Mouse (Mus musculus): ENCODE results near the gene Psip1. TPM values are rescaled to one million over a fixed set of nuclear protein-coding genes. Genes with fewer than 3 reads are reported as not detected.
"Not testable (repeated sequence)": the region's sequence is repeated elsewhere in the genome, so short reads cannot be mapped to it uniquely, and the experiment has no call there.

Gene Psip1
- polyA plus RNA-seq, 1 experiment from 2014 or later = 75.4 TPM

GRCm38 (mm10) chr4:83500154-83501036 is 14.1 kb upstream of the Psip1 start:
- Histone ChIP-seq H3K9me3 (replicated peaks) (no peaks in the 10 kb centered on the region), H3K27ac (no peak overlapping the region), H3K4me2 (peak overlapping the region; percentile 60), H3K36me3 (no peaks in the 10 kb centered on the region), H3K9ac (no peak overlapping the region), H3K4me1 (replicated peaks) (peaks cover 3% of the 10 kb centered on the region; the same call in 1 of the 2 replicates), H3K4me3 (peak overlapping the region; percentile 30), H3K27me3 (no peaks in the 10 kb centered on the region)
- ATAC-seq (replicated peaks; ENCODE audit: insufficient number of reproducible peaks, insufficient read depth, low FRiP score, low read depth) = no peak
- WGBS = 15% methylated on average over 22 of the region's 22 CpGs

- WGBS = 86% methylated on average over 5 of the region's 5 CpGs
- not testable (repeated sequence) for H3K36me3 ChIP-seq; H3K4me1 ChIP-seq (replicated peaks); H3K4me2 ChIP-seq; H3K9me3 ChIP-seq (replicated peaks); H3K4me3 ChIP-seq; H3K27me3 ChIP-seq; ATAC-seq (replicated peaks; ENCODE audit: insufficient number of reproducible peaks, insufficient read depth, low FRiP score, low read depth); H3K27ac ChIP-seq; H3K9ac ChIP-seq
Measured at GRCm38 (mm10) chr4:83497013-83497412, 10.8 kb upstream of the Psip1 start.

GRCm38 (mm10) chr4:83493112-83493511 is 6.9 kb upstream of the Psip1 start:
- Histone ChIP-seq H3K9ac (no peak overlapping the region), H3K36me3 (no peaks in the 10 kb centered on the region), H3K4me1 (replicated peaks) (no peaks in the 10 kb centered on the region), H3K4me3 (no peak overlapping the region), H3K9me3 (replicated peaks) (no peaks in the 10 kb centered on the region), H3K27ac (no peak overlapping the region), H3K27me3 (no peaks in the 10 kb centered on the region), H3K4me2 (no peak overlapping the region)
- no peak for ATAC-seq (replicated peaks; ENCODE audit: insufficient number of reproducible peaks, insufficient read depth, low FRiP score, low read depth)
- WGBS = 94% methylated on average over 1 of the region's 1 CpGs

- no peaks in the 10 kb centered on the region for H3K36me3 ChIP-seq
- no peak overlapping the region for H3K4me3 ChIP-seq
- H3K4me1 ChIP-seq (replicated peaks) = peaks cover 7% of the 10 kb centered on the region
- H3K9me3 ChIP-seq (replicated peaks) = no peaks in the 10 kb centered on the region
- no peak overlapping the region for H3K27ac ChIP-seq
- 25% methylated on average over 5 of the region's 5 CpGs for WGBS
- H3K9ac ChIP-seq = no peak overlapping the region
- H3K4me2 ChIP-seq = no peak overlapping the region
- no peak for ATAC-seq (replicated peaks; ENCODE audit: insufficient number of reproducible peaks, insufficient read depth, low FRiP score, low read depth)
- no peaks in the 10 kb centered on the region for H3K27me3 ChIP-seq
Measured at GRCm38 (mm10) chr4:83489121-83489520, 2.9 kb upstream of the Psip1 start.

GRCm38 (mm10) chr4:83485735-83486116 is 533 bp downstream of the Psip1 start:
- H3K36me3 ChIP-seq = peaks cover 11% of the 10 kb centered on the region; the same call in 1 of the 2 replicates
- peak overlapping the region; percentile 89 for H3K4me2 ChIP-seq
- peak overlapping the region; percentile 98 for H3K27ac ChIP-seq
- no peaks in the 10 kb centered on the region for H3K27me3 ChIP-seq
- peak overlapping the region; percentile 73 for H3K9ac ChIP-seq
- 3% methylated on average over 32 of the region's 40 CpGs for WGBS
- peak; percentile 87 for ATAC-seq (replicated peaks; ENCODE audit: insufficient number of reproducible peaks, insufficient read depth, low FRiP score, low read depth)
- no peaks in the 10 kb centered on the region for H3K9me3 ChIP-seq (replicated peaks)
- peaks cover 7% of the 10 kb centered on the region for H3K4me1 ChIP-seq (replicated peaks)
- H3K4me3 ChIP-seq = peak overlapping the region; percentile 94

- H3K27ac ChIP-seq = peak overlapping the region; percentile 98
- H3K9me3 ChIP-seq (replicated peaks) = no peaks in the 10 kb centered on the region
- H3K36me3 ChIP-seq = peaks cover 11% of the 10 kb centered on the region
- no peaks in the 10 kb centered on the region for H3K27me3 ChIP-seq
- ATAC-seq (replicated peaks; ENCODE audit: insufficient number of reproducible peaks, insufficient read depth, low FRiP score, low read depth) = no peak
- WGBS = 27% methylated on average over 12 of the region's 12 CpGs
- peaks cover 7% of the 10 kb centered on the region for H3K4me1 ChIP-seq (replicated peaks)
- H3K4me3 ChIP-seq = peak overlapping the region; percentile 94
- peak overlapping the region; percentile 89 for H3K4me2 ChIP-seq
- peak overlapping the region; percentile 73 for H3K9ac ChIP-seq
Measured at GRCm38 (mm10) chr4:83485250-83485649, 1.0 kb downstream of the Psip1 start.

- Histone ChIP-seq H3K27ac (no peak overlapping the region), H3K9ac (no peak overlapping the region)
Measured at GRCm38 (mm10) chr4:83468208-83468607, 18.1 kb downstream of the Psip1 start.

GRCm38 (mm10) chr4:83467615-83468014 is 18.6 kb downstream of the Psip1 start:
- Histone ChIP-seq H3K36me3 (peaks cover 80% of the 10 kb centered on the region), H3K27me3 (no peaks in the 10 kb centered on the region), H3K9me3 (replicated peaks) (no peaks in the 10 kb centered on the region), H3K27ac (no peak overlapping the region), H3K9ac (no peak overlapping the region), H3K4me2 (no peak overlapping the region), H3K4me3 (no peak overlapping the region), H3K4me1 (replicated peaks) (peaks cover 9% of the 10 kb centered on the region; the same call in 1 of the 2 replicates)
- ATAC-seq (replicated peaks; ENCODE audit: insufficient number of reproducible peaks, insufficient read depth, low FRiP score, low read depth) = no peak
- 84% methylated on average over 7 of the region's 7 CpGs for WGBS

More at GRCm38 (mm10) chr4:83468208-83468607, 18.1 kb downstream of the Psip1 start:
- Histone ChIP-seq H3K4me3 (no peak overlapping the region), H3K4me1 (replicated peaks) (peaks cover 9% of the 10 kb centered on the region; the same call in 1 of the 2 replicates), H3K9me3 (replicated peaks) (no peaks in the 10 kb centered on the region), H3K4me2 (no peak overlapping the region), H3K27me3 (no peaks in the 10 kb centered on the region), H3K36me3 (peaks cover 74% of the 10 kb centered on the region)
- WGBS = 65% methylated on average over 3 of the region's 3 CpGs
- ATAC-seq (replicated peaks; ENCODE audit: insufficient number of reproducible peaks, insufficient read depth, low FRiP score, low read depth) = no peak

GRCm38 (mm10) chr4:83464827-83465226 is 21.4 kb downstream of the Psip1 start:
- Histone ChIP-seq H3K9ac (no peak overlapping the region), H3K4me2 (no peak overlapping the region), H3K27me3 (no peaks in the 10 kb centered on the region), H3K4me1 (replicated peaks) (peaks cover 3% of the 10 kb centered on the region; the same call in 1 of the 2 replicates), H3K9me3 (replicated peaks) (no peaks in the 10 kb centered on the region), H3K4me3 (no peak overlapping the region), H3K36me3 (peaks cover 67% of the 10 kb centered on the region), H3K27ac (no peak overlapping the region)
- 86% methylated on average over 7 of the region's 7 CpGs for WGBS
- ATAC-seq (replicated peaks; ENCODE audit: insufficient number of reproducible peaks, insufficient read depth, low FRiP score, low read depth) = no peak

GRCm38 (mm10) chr4:83460106-83460505 is 26.2 kb downstream of the Psip1 start:
- H3K4me3 ChIP-seq = no peak overlapping the region
- ATAC-seq (replicated peaks; ENCODE audit: insufficient number of reproducible peaks, insufficient read depth, low FRiP score, low read depth) = no peak
- H3K4me2 ChIP-seq = no peak overlapping the region
- H3K9ac ChIP-seq = no peak overlapping the region
- no peaks in the 10 kb centered on the region for H3K9me3 ChIP-seq (replicated peaks)
- peaks cover 66% of the 10 kb centered on the region for H3K36me3 ChIP-seq
- H3K27me3 ChIP-seq = no peaks in the 10 kb centered on the region
- no peaks in the 10 kb centered on the region for H3K4me1 ChIP-seq (replicated peaks)
- WGBS = 92% methylated on average over 5 of the region's 5 CpGs
- H3K27ac ChIP-seq = no peak overlapping the region

GRCm38 (mm10) chr4:83450785-83451184 is 35.5 kb downstream of the Psip1 start:
- Histone ChIP-seq H3K9ac (no peak overlapping the region), H3K27ac (no peak overlapping the region), H3K4me3 (no peak overlapping the region), H3K27me3 (no peaks in the 10 kb centered on the region), H3K9me3 (replicated peaks) (no peaks in the 10 kb centered on the region), H3K4me2 (no peak overlapping the region), H3K36me3 (peaks cover 52% of the 10 kb centered on the region), H3K4me1 (replicated peaks) (no peaks in the 10 kb centered on the region)
- ATAC-seq (replicated peaks; ENCODE audit: insufficient number of reproducible peaks, insufficient read depth, low FRiP score, low read depth) = no peak
- WGBS = 90% methylated on average over 4 of the region's 4 CpGs

GRCm38 (mm10) chr4:83441050-83441449 is 45.2 kb downstream of the Psip1 start:
- WGBS = 88% methylated on average over 4 of the region's 4 CpGs
- Histone ChIP-seq H3K36me3 (peaks cover 41% of the 10 kb centered on the region), H3K4me1 (replicated peaks) (no peaks in the 10 kb centered on the region), H3K4me2 (no peak overlapping the region), H3K9me3 (replicated peaks) (no peaks in the 10 kb centered on the region), H3K27me3 (no peaks in the 10 kb centered on the region), H3K4me3 (no peak overlapping the region), H3K27ac (no peak overlapping the region), H3K9ac (no peak overlapping the region)
- ATAC-seq (replicated peaks; ENCODE audit: insufficient number of reproducible peaks, insufficient read depth, low FRiP score, low read depth) = no peak

Measured in heart, embryonic 15.5 days (tissue).